Mouse (Mus musculus) erythroblast, adult 5-6 weeks (primary cell): ENCODE measurements around the gene Mup10. TPM values are rescaled to one million over a fixed set of nuclear protein-coding genes. Genes with fewer than 3 reads are reported as not detected.
"Not testable (repeated sequence)": the region's sequence is repeated elsewhere in the genome, so short reads cannot be mapped to it uniquely, and the experiment has no call there.

Experiments
- ATAC-seq: replicated peaks from 2 replicates; pipeline ENCODE4 v1.8.0; 2016; ENCODE audit warnings: moderate number of reproducible peaks, mild to moderate bottlenecking, moderate TSS enrichment, inconsistent platforms; ENCODE audit not compliant: poor library complexity, low FRiP score, severe bottlenecking
- total RNA-seq, 2 experiments: library from RNA; stranded (forward) in 1 of 2; stranded (reverse) in 1 of 2; fragments of 150-400 nt in 1 of 2; fragments of 200-764, 138-1000 nt in 1 of 2; gene quantifications; 2 replicates each; pipeline versions ENCODE4 v1.2.3 to v1.2.4; 2015 to 2017; ENCODE audit warnings: low replicate concordance in 2 of 2

Mup10 gene
- total RNA-seq (2015; ENCODE audit: low replicate concordance) (not detected in 2 replicates), total RNA-seq (2017; ENCODE audit: low replicate concordance) (not detected in 2 replicates)

DNA sequence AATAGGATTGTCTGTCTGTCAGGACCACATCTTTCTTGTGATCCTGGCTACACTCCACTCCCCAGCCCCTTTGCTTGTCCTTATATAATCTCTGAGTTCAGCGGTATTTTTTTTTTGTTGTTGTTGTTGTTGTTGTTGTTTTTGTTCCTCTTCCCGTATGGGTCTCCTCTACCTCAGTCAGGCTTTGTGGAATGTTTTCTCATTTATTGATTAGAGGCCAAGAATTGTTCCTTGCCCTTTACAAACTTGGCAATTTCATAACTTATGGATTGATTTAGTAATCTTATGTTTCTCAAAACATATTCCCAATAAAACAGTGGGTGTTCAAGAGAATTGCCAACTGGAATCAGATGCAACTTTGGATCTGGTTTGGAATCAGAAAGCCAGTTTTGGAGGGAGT lies at the start of gene Mup10:
Mup10 (minus strand) TSS at position 101 of the 400 bp plus-strand sequence.
- not testable (repeated sequence) for ATAC-seq

Other genes with a start within 250 kb of the Mup10 start
- not detected in 2 replicates for gene Mup9, start 160.2 kb downstream of the Mup10 start, total RNA-seq (2015; ENCODE audit: low replicate concordance)
- not detected in 2 replicates for gene Mup9, start 160.2 kb downstream of the Mup10 start, total RNA-seq (2017; ENCODE audit: low replicate concordance)
- not detected in 2 replicates for gene Mup1, start 80.2 kb downstream of the Mup10 start, total RNA-seq (2015; ENCODE audit: low replicate concordance)
- not detected in 2 replicates for gene Mup1, start 80.2 kb downstream of the Mup10 start, total RNA-seq (2017; ENCODE audit: low replicate concordance)
- not detected in 2 replicates for gene Mup11, start 80.2 kb upstream of the Mup10 start, total RNA-seq (2015; ENCODE audit: low replicate concordance)
- not detected in 2 replicates for gene Mup11, start 80.2 kb upstream of the Mup10 start, total RNA-seq (2017; ENCODE audit: low replicate concordance)
- gene Mup12, start 159.1 kb upstream of the Mup10 start, total RNA-seq (2015; ENCODE audit: low replicate concordance): not detected in 2 replicates
- not detected in 2 replicates for gene Mup12, start 159.1 kb upstream of the Mup10 start, total RNA-seq (2017; ENCODE audit: low replicate concordance)
- gene Mup22, start 239.3 kb upstream of the Mup10 start, total RNA-seq (2015; ENCODE audit: low replicate concordance): not detected in 2 replicates
- gene Mup22, start 239.3 kb upstream of the Mup10 start, total RNA-seq (2017; ENCODE audit: low replicate concordance): not detected in 2 replicates